Mouse (Mus musculus): ENCODE data around the gene Clint1.
A peak's percentile ranks its signal among the peaks of the same experiment; 100 is the strongest.

The Clint1 gene

DNA sequence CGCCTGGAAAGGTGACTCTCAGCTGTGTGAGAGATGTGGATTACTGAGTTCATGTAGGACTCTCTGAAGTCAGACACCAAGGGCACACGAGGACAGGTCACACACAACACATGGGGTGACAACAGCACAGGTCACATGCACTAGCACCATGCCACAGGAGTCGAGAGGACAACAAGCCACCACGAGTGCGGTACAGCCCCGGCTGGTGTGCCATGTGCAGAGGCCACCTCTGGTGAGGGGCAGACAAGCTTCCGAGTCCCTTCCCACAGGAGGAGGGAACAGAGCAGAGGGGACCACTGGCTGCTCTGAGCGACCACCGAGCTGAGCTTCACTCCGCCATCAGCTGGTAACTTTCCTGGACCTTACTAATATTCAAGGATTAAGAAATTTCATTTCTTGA lies 80.9 kb downstream of the Clint1 start:
- no peak for DNase-seq (ENCODE audit: low read depth)

DNA sequence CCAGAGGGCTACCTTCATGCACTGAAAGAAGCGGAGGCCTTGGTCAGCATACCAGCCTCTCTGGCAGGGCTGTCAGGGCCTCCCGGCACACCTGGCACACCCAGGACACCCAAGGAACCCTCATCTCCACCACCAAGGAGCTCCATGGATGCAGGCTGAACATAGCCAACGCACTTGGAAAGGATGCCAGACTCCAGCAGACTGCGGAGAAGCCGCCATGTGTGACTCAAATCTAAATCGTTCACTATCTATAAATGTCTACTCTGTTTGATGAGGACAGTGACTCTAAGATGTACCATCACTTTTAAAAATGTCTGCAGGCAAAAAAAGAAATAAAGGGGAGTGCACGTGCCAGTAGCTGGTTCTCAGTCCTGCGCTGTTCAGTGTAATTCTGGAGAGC lies 85.6 kb downstream of the Clint1 start:
- DNase-seq (ENCODE audit: low read depth) = no peak

DNA sequence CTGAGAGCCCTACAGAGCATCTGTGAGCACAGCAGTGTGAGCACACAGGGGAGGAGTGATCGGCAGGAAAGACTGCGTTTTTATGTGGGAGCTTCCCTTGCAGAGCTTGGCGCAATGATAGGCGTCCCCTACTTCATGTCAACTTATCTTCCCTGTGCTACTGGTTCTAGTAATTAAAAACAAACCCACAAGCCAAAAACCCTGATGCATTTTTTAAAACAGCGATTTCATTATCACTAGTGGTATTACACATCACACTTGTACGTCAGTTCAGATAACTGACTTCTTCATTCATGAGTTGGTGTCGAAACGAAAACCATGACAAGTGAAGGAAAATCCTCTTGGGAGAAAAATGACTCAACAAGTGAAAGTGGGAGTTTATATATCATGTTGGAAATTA lies 87.1 kb downstream of the Clint1 start:
- peak; percentile 70 for DNase-seq (ENCODE audit: low read depth)

DNA sequence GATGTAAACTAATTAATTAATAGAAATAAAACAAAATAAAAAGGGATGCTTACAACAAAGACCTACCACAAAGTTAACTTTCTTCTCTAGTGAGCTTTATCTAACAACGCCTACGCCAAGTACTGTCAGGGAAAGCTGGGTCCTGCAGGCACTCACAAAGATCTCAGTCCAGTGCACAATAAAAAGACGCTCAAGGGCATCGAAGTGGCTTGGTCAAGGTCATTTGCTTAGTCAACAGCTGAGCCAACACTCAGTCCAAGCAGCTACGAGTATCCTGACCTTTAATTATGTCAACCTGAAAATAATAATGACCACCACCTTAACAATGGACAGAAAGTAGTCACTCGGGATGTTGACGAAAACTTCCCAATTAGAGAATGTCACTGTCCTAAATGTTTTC lies 90.4 kb downstream of the Clint1 start:
- DNase-seq (ENCODE audit: low read depth) = no peak

DNA sequence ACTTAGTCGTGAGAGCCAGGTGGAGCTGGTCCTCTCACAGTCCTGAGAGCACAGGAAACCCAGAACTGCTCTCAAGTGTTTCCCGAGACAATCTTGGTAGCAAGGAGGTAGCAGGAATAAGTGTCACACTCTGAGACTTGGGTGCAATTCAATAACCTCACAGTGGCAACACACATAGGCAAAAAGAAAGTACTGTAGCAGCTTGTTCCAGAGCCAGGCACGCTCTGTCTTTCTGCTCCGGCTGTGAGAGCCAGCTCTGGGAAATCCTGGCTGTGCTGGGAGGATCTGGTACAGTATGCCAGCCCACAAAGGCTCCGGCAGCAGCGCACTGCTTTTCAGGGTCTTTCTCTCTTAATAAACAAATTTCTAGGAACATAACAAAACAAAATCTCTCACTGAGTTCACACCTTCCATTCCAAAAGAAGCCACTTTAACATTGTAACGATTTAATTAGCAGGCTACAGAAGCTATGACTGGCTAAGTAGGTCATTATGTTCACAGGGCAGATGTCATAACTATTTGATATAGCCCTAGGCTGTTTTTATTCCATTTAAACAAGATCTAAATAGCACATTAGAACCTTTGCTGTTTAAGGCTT lies 91.4 kb downstream of the Clint1 start:
- no peak for DNase-seq (ENCODE audit: low read depth)

DNA sequence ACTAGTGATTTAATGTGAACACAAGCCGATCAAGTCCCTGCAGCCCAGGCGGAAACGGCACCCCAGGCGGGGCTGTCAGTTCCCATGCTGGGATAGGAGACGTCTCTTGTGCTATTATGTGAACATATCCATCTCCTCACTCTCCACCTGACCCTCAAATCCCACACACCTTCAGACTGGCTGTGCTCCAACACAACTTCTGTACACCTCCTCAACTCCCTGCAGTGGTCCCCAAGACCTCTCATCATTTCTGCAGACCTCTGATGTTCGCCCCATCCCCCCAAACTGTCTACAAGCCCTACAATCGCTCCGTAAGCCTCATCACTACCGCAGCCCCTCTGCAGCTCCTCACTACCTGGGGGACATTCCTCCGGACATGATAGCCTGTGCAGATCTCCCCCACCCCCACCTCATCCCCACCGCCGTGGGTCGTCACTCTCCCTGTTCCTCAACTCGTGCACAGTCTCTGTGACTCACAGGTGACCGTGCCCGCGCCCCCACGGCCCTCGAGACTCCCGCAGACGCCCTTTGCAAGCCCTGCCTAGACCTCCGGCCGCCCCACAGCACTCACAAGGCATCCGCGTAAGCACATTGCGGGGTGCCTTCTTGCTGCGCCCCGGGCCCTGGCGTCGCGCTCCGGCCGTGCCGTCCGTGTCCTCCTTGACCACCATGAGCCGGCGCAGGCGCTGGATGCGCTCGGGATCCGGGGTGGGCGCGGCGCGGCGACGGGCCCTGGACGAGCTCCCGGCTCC lies 92.2 kb downstream of the Clint1 start:
- peak; percentile 36 for DNase-seq (ENCODE audit: low read depth)

DNA sequence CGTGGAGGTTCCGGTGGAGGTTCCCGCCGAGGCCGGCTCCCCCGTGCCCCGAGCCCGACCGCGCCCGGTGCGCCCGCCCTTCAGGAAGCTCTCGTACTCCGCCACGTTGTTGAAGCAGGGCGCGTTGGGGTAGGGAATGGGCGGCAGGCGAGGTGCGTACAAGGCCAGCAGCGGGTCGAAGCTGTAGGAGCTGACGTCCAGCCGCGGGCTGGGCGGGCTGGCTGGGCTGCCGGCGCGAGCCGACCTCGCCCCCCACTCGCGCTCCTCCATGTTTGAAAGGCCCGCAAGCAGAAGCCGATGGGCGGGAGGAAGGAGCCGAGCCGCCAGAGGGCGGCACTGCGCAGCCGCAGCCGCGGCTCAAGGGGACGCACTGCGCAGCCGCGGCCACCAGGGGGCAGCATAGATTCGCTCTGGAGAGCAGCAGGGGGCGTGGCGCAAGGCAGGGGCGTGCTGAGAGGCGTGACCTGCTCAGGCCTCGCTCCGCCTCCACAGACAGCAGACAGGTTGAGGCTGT lies 92.8 kb downstream of the Clint1 start, which contains the start of gene Lsm11:
Gene Lsm11 (minus strand): TSS at position 293 of the 514 bp plus-strand sequence.
- DNase-seq (ENCODE audit: low read depth) = peak; percentile 98

DNA sequence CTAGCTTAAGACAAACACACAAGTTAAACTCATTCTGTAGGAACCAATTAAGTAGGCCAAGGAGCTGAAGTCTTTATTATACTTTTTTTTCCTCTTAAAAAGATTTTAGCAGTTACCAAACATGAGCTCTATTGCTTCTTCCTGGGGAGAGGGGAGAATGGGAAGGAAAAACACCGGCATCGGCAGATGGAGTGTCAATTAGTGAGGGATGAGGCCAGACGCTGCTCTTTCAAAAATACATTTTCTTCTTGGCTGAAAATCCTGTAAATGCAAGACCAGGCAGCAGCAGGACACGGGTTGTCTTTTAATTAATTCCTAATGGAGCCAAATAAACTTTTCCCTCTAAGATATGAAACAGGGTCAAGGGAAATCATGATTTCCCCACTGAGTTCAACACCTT lies 94.9 kb downstream of the Clint1 start:
- DNase-seq (ENCODE audit: low read depth) = no peak

DNA sequence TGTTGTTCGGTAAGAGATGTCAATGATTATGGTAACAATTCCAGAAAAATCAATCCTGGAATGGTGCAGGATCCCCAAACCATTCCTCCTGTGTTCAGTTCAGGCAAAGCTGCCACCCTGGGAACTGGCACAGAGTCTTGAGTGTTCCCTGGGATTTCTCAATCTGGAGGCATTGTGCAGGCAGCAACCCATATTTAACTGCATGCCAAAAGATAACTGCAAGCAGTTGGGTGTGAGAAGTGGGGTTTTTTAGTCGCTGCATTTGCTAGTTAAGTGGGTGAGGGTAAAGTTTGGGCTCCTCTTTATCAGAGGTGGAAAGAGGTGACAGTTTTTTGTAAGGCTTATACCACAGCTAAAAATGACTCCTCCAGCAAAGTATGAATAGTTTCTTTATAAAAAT lies 95.6 kb downstream of the Clint1 start:
- DNase-seq (ENCODE audit: low read depth) = no peak

DNA sequence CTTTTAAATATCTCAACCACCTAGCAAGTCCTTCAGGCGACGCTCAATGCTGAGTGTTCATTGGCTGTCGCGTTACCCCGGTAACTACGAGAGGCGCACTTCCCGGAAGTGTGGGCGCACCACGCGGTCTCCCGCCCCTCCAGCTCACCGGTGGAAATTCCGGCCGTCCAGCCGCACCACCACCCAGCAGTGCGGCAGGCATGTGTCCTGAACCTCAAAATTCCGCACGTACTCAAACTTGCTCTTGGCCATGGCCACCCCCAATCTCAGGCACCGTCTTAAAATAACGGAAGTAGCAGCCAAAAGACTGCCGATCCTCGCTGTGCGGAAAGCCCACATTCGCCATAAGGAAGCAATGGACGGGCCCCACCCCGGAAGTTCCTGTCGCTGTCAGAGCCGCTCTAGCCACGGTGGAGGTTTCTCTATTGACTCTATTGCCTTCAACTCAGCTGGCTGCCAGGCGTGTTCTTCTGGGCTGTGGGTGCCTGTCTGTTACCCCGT lies 103.3 kb downstream of the Clint1 start, which contains the start of gene Thg1l:
Gene Thg1l (minus strand): TSS at position 368 of the 501 bp plus-strand sequence.
- peak; percentile 96 for DNase-seq (ENCODE audit: low read depth)

DNA sequence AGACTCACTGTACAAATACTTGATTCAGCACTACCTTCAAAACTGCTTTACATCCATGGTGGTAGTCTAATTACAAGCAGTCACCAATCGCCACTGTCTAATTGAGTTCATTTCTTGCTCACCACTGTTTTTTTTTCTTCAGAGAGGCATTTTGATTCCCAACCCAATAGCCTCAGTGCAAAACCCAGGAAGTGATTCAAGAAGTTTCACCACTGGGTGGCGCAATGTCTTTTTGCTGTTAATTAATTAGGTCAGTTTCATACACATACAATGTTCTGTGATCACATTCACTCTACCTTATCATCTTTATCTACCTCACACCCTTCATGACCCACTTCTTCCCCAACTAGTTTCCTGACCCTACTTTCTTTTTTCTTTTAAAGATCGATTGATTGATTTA lies 107.7 kb downstream of the Clint1 start:
- peak; percentile 65 for DNase-seq (ENCODE audit: low read depth)

DNA sequence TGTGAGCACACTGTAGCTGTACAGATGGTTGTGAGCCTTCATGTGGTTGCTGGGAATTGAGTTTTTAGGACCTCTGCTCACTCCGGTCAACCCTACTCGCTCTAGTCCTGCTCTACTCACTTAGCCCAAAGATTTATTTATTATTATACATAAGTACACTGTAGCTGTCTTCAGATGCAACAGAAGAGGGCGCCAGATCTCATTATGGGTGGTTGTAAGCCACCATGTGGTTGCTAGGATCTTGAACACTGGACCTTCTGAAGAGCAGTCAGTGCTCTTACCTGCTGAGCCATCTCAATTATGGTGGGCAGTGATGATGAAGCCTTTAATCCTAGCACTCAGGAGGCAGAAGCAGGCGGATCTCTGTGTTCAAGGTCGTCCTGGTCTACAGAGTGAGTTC lies 108.2 kb downstream of the Clint1 start:
- DNase-seq (ENCODE audit: low read depth) = peak; percentile 17
